Mouse (Mus musculus) kidney, embryonic 14.5 days (tissue): Measurements from ENCODE around the gene Ddx23. TPM values are rescaled to one million over a fixed set of nuclear protein-coding genes. Genes with fewer than 3 reads are reported as not detected.

Experiments used
- ATAC-seq: fragments of 200-750 bp; cut with Nextera tagmentation; 2 replicates; pipeline ENCODE4 v1.8.0; 2017; ENCODE audit warnings: moderate number of reproducible peaks, mild to moderate bottlenecking, moderate TSS enrichment, moderate library complexity; ENCODE audit not compliant: low FRiP score, low TSS enrichment
- H3K27ac ChIP-seq: fragments of 300-500 bp; sonication (generic); 2 replicates; pipeline ENCODE4 v1.5.1; 2014; ENCODE audit warnings: low read depth, mild to moderate bottlenecking, low read length, moderate library complexity, mixed read lengths
- H3K27me3 ChIP-seq: fragments of 300-500 bp; sonication (generic); 2 replicates; pipeline ENCODE4 v1.6.1; 2014; ENCODE audit warnings: mild to moderate bottlenecking, low read length; ENCODE audit not compliant: control insufficient read depth, insufficient read depth
- H3K36me3 ChIP-seq: fragments of 300-500 bp; sonication (generic); 2 replicates; pipeline ENCODE4 v1.6.1; 2014; ENCODE audit warnings: low read length, mixed read lengths; ENCODE audit not compliant: control insufficient read depth, insufficient read depth
- H3K4me1 ChIP-seq: fragments of 300-500 bp; sonication (generic); 2 replicates; pipeline ENCODE4 v1.6.1; 2014; ENCODE audit warnings: low read length, mixed read lengths; ENCODE audit not compliant: control insufficient read depth, insufficient read depth
- H3K4me2 ChIP-seq: fragments of 300-500 bp; sonication (generic); replicated peaks from 2 replicates; pipeline ENCODE4 v1.6.1; 2014; ENCODE audit warnings: low read depth, mild to moderate bottlenecking, low read length
- H3K4me3 ChIP-seq: fragments of 300-500 bp; sonication (generic); 2 replicates; pipeline ENCODE4 v1.5.1; 2014; ENCODE audit warnings: mild to moderate bottlenecking, low read length
- H3K9ac ChIP-seq: fragments of 300-500 bp; sonication (generic); 2 replicates; pipeline ENCODE4 v1.6.1; 2014; ENCODE audit warnings: low read depth, mild to moderate bottlenecking, low read length, moderate library complexity
- H3K9me3 ChIP-seq: fragments of 300-500 bp; sonication (generic); 2 replicates; pipeline ENCODE4 v1.6.1; 2016; ENCODE audit warnings: low read length; ENCODE audit not compliant: control insufficient read depth
- WGBS: fragments of 180-500 bp; shearing (Covaris S2); extraction: QIAGEN DNeasy Blood & Tissue Kit; methylation state at CpG from one replicate; pipeline ENCODE4 v1.1.7; 2014; 5-methylcytosine and 5-hydroxymethylcytosine counted together
- polyA plus RNA-seq: library from polyadenylated mRNA; unstranded; fragments of >200 nt; fragmentation: Nextera tagmentation; extraction: Ambion mirVana; gene quantifications from 2 replicates; pipeline ENCODE4 v1.2.1, GENCODE M21; 2014

Gene Ddx23
- polyA plus RNA-seq, 1 experiment from 2014 or later, result 32.2 TPM

- no peak overlapping the region for H3K27ac ChIP-seq
- H3K36me3 ChIP-seq, result no peaks in the 10 kb centered on the region
- no peaks in the 10 kb centered on the region for H3K9me3 ChIP-seq
- 0 out of 2 replicates have a peak, but pooled peaks cover 6% of the 10 kb centered on the region for H3K4me1 ChIP-seq
- no peak overlapping the region for H3K4me2 ChIP-seq
- H3K4me3 ChIP-seq, result no peak overlapping the region
- 24% methylated on average over 7 of the region's 7 CpGs for WGBS
- H3K27me3 ChIP-seq, result no peaks in the 10 kb centered on the region
- ATAC-seq, result no peak
- H3K9ac ChIP-seq, result no peak overlapping the region
Measured at GRCm38 (mm10) chr15:98691486-98692147, 28.9 kb upstream of the Ddx23 start.

GRCm38 (mm10) chr15:98689682-98690081 is 27.0 kb upstream of the Ddx23 start:
- 78% methylated on average over 2 of the region's 2 CpGs for WGBS
- no peak overlapping the region for H3K4me3 ChIP-seq
- no peaks in the 10 kb centered on the region for H3K27me3 ChIP-seq
- H3K27ac ChIP-seq, result no peak overlapping the region
- 0 out of 2 replicates have a peak, but pooled peaks cover 6% of the 10 kb centered on the region for H3K4me1 ChIP-seq
- H3K9me3 ChIP-seq, result no peaks in the 10 kb centered on the region
- no peak for ATAC-seq
- no peaks in the 10 kb centered on the region for H3K36me3 ChIP-seq
- H3K4me2 ChIP-seq, result no peak overlapping the region
- H3K9ac ChIP-seq, result no peak overlapping the region

- Histone ChIP-seq H3K27me3 (peaks cover 2% of the 10 kb centered on the region; the same call in 1 of the 2 replicates), H3K4me1 (no peaks in the 10 kb centered on the region), H3K9me3 (no peaks in the 10 kb centered on the region), H3K4me3 (no peak overlapping the region), H3K27ac (no peak overlapping the region), H3K4me2 (no peak overlapping the region), H3K36me3 (no peaks in the 10 kb centered on the region), H3K9ac (no peak overlapping the region)
- 67% methylated on average over 3 of the region's 3 CpGs for WGBS
- ATAC-seq, result no peak
Measured at GRCm38 (mm10) chr15:98685926-98686325, 23.2 kb upstream of the Ddx23 start.

- ATAC-seq, result no peak
- Histone ChIP-seq H3K9me3 (no peaks in the 10 kb centered on the region), H3K9ac (no peak overlapping the region), H3K4me2 (no peak overlapping the region), H3K4me3 (no peak overlapping the region), H3K36me3 (no peaks in the 10 kb centered on the region), H3K27me3 (peaks cover 3% of the 10 kb centered on the region; the same call in 1 of the 2 replicates), H3K27ac (no peak overlapping the region), H3K4me1 (no peaks in the 10 kb centered on the region)
- WGBS, result 89% methylated on average over 1 of the region's 1 CpGs
Measured at GRCm38 (mm10) chr15:98683746-98684145, 21.1 kb upstream of the Ddx23 start.

GRCm38 (mm10) chr15:98683177-98683576 is 20.5 kb upstream of the Ddx23 start:
- Histone ChIP-seq H3K36me3 (no peaks in the 10 kb centered on the region), H3K27ac (no peak overlapping the region), H3K27me3 (peaks cover 3% of the 10 kb centered on the region; the same call in 1 of the 2 replicates), H3K9ac (no peak overlapping the region), H3K4me2 (no peak overlapping the region), H3K9me3 (no peaks in the 10 kb centered on the region), H3K4me1 (no peaks in the 10 kb centered on the region), H3K4me3 (no peak overlapping the region)
- WGBS, result 51% methylated on average over 10 of the region's 10 CpGs
- ATAC-seq, result no peak

GRCm38 (mm10) chr15:98681633-98682032 is 18.9 kb upstream of the Ddx23 start:
- ATAC-seq, result no peak
- no peak overlapping the region for H3K4me3 ChIP-seq
- peaks cover 5% of the 10 kb centered on the region; the same call in 1 of the 2 replicates for H3K4me1 ChIP-seq
- H3K9ac ChIP-seq, result no peak overlapping the region
- H3K9me3 ChIP-seq, result no peaks in the 10 kb centered on the region
- no peak overlapping the region for H3K27ac ChIP-seq
- H3K4me2 ChIP-seq, result no peak overlapping the region
- 79% methylated on average over 7 of the region's 7 CpGs for WGBS
- H3K27me3 ChIP-seq, result peaks cover 13% of the 10 kb centered on the region
- no peaks in the 10 kb centered on the region for H3K36me3 ChIP-seq

GRCm38 (mm10) chr15:98680660-98681059 is 18.0 kb upstream of the Ddx23 start:
- Histone ChIP-seq H3K4me3 (no peak overlapping the region), H3K27me3 (peaks cover 23% of the 10 kb centered on the region), H3K36me3 (no peaks in the 10 kb centered on the region), H3K4me2 (no peak overlapping the region), H3K9me3 (no peaks in the 10 kb centered on the region), H3K4me1 (peaks cover 11% of the 10 kb centered on the region; the same call in 1 of the 2 replicates), H3K9ac (no peak overlapping the region), H3K27ac (no peak overlapping the region)
- whole genome bisulfite sequencing, result 82% methylated on average over 8 of the region's 8 CpGs
- no peak for ATAC-seq

- peaks cover 33% of the 10 kb centered on the region for H3K27me3 ChIP-seq
- H3K9me3 ChIP-seq, result no peaks in the 10 kb centered on the region
- no peak overlapping the region for H3K4me3 ChIP-seq
- peaks cover 13% of the 10 kb centered on the region; the same call in 1 of the 2 replicates for H3K4me1 ChIP-seq
- H3K9ac ChIP-seq, result no peak overlapping the region
- H3K4me2 ChIP-seq, result no peak overlapping the region
- H3K27ac ChIP-seq, result no peak overlapping the region
- no peak for ATAC-seq
- WGBS, result 66% methylated on average over 7 of the region's 7 CpGs
- no peaks in the 10 kb centered on the region for H3K36me3 ChIP-seq
Measured at GRCm38 (mm10) chr15:98677977-98678376, 15.3 kb upstream of the Ddx23 start.

GRCm38 (mm10) chr15:98676940-98677728 is 14.4 kb upstream of the Ddx23 start, which contains the start of gene Rnd1:
Gene Rnd1, minus strand, starts transcription at chr15:98677461.
- H3K4me3 ChIP-seq, result peak within 1 kb of the TSS; percentile 38
- WGBS, result under 1% methylated on average over 37 of the region's 37 CpGs
- no peak within 1 kb of the TSS for H3K27ac ChIP-seq
- H3K9me3 ChIP-seq, result no peaks in the 10 kb centered on the region
- H3K4me2 ChIP-seq, result peak within 1 kb of the TSS; percentile 77
- H3K4me1 ChIP-seq, result peaks cover 13% of the 10 kb centered on the region; the same call in 1 of the 2 replicates
- H3K9ac ChIP-seq, result no peak within 1 kb of the TSS; the same call in 1 of the 2 replicates
- no peaks in the 10 kb centered on the region for H3K36me3 ChIP-seq
- ATAC-seq, result peak; percentile 97
- peaks cover 35% of the 10 kb centered on the region for H3K27me3 ChIP-seq
